9 mouse cellular contexts compared by ENCODE assay signal in the genomic region with DNA sequence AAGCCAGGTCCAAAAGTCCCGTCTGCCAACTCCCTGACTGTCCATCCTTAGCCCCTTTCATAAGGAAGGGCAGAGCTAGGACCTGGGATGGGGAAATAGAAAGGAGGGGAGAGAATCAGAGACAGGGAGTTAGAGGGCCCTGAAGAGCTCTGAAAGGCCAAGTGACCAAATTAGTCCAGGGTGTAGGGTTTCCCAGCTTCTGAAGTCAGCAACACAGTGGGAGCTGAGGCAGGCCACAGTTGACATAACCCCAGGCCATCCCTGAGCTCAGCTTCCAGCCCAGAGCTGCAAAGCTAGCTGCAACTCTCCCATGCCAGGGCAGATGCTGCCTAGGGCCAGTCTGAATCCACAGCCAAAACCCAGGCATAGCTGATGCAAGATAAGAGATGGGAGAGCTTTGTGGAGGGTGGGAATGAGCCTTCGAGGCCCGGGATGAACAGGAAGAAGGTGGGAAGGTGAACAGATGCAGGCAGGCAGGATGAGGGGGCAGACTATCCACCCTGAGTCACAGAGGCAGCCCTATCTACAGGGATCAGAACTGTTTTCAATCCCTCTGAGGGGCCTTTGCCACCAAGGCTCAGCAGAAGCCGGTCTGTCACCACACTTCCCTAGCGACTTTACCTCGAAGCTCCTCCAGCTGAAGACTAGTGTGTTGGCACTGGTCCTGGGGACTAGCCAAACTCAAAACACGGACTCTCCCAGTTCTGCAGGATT. TPM values are rescaled to one million over a fixed set of nuclear protein-coding genes. Genes with fewer than 3 reads are reported as not detected.
DNase-seq lines count a peak whose midpoint lies in the region; ATAC-seq and TF ChIP-seq lines count a peak whose summit lies in the region.
"Had no signal": no experiment of that assay in that cellular context is flagged by ENCODE, and none has a peak within 500 bp of the region (broad histone marks: within the 10 kb centered on the region; RNA-seq: fewer than 3 reads in every experiment).

No protein-coding gene starts in this region.

- H3K9ac ChIP-seq in kidney, embryonic 15.5 days = peak overlapping the region; percentile 95
- peak overlapping the region; percentile 48 for H3K9ac ChIP-seq in intestine, embryonic 14.5 days (ENCODE audit: low read length)

- H3K4me2 ChIP-seq in kidney, embryonic 15.5 days = peak overlapping the region; percentile 87
- H3K4me2 ChIP-seq in intestine, embryonic 14.5 days (ENCODE audit: low read length) = peak overlapping the region; percentile 94
- H3K4me2 ChIP-seq in myocyte (ENCODE audit: low read depth) = peak overlapping the region; percentile 97

- peak overlapping the region; percentile 83 for H3K4me3 ChIP-seq in kidney, embryonic 15.5 days (replicated peaks)
- peak overlapping the region; percentile 60 for H3K4me3 ChIP-seq in embryonic fibroblast, embryonic 13.5 days (ENCODE audit: insufficient read depth, low read length)
- H3K4me3 ChIP-seq in intestine, embryonic 14.5 days (ENCODE audit: low read depth, low read length) = peak overlapping the region; percentile 81
- peak overlapping the region; percentile 75 for H3K4me3 ChIP-seq in myocyte

- H3ac ChIP-seq in myocyte (ENCODE audit: control insufficient read depth, insufficient read length) = peak overlapping the region; percentile 15

- peaks cover 89% of the 10 kb centered on the region for H3K4me1 ChIP-seq in kidney, embryonic 15.5 days
- H3K4me1 ChIP-seq in embryonic fibroblast, embryonic 13.5 days (ENCODE audit: control insufficient read depth, insufficient read depth, low read length) = peaks cover 15% of the 10 kb centered on the region
- peaks cover 74% of the 10 kb centered on the region for H3K4me1 ChIP-seq in intestine, embryonic 14.5 days (replicated peaks; ENCODE audit: control insufficient read depth, insufficient read depth, low read length)

- WGBS in kidney, embryonic 15.5 days = 7% methylated on average over 7 of the region's 7 CpGs
- WGBS in intestine, embryonic 14.5 days = 7% methylated on average over 7 of the region's 7 CpGs

- peaks cover 38% of the 10 kb centered on the region for H3K36me3 ChIP-seq in kidney, embryonic 15.5 days
- peaks cover 38% of the 10 kb centered on the region for H3K36me3 ChIP-seq in intestine, embryonic 14.5 days (ENCODE audit: control insufficient read depth, insufficient read depth, low read length)
- H3K36me3 ChIP-seq in myocyte (ENCODE audit: control insufficient read depth, insufficient read depth) = no peaks in the 10 kb centered on the region

- no peak for DNase-seq in kidney, adult 8-10 months
- DNase-seq in intestine, embryonic 14.5 days (ENCODE audit: low spot score) = no peak
- DNase-seq in natural killer cell, adult 2 months (ENCODE audit: low spot score in 2 of 2) = no peak
- no peak for DNase-seq in spleen, postnatal 14 days (ENCODE audit: low spot score in 2 of 2)
- DNase-seq in left cerebral cortex, adult 11 months (ENCODE audit: low spot score) = no peak

- H3K27me3 ChIP-seq in kidney, embryonic 15.5 days = no peaks in the 10 kb centered on the region
- H3K27me3 ChIP-seq in intestine, embryonic 14.5 days (replicated peaks; ENCODE audit: control insufficient read depth, insufficient read depth, low read length) = no peaks in the 10 kb centered on the region
- H3K27me3 ChIP-seq in myocyte (ENCODE audit: control insufficient read depth, insufficient read depth, insufficient read length) = no peaks in the 10 kb centered on the region
- H3K27me3 ChIP-seq: Patski had no signal

- no peak; the same call in 1 of the 2 replicates for TF ChIP-seq POLR2A in embryonic fibroblast, embryonic 13.5 days (IDR thresholded peaks at IDR 0.05; ENCODE audit: low read depth, low read length)
- TF ChIP-seq POLR2A in myocyte (IDR thresholded peaks at IDR 0.05; ENCODE audit: insufficient read length, low read depth) = peak; percentile 54

- no peaks in the 10 kb centered on the region for H3K9me3 ChIP-seq in kidney, embryonic 15.5 days (replicated peaks)
- no peaks in the 10 kb centered on the region for H3K9me3 ChIP-seq in intestine, embryonic 14.5 days (ENCODE audit: control insufficient read depth, low read length)

- H3K27ac ChIP-seq in kidney, embryonic 15.5 days = peak overlapping the region; percentile 24
- H3K27ac ChIP-seq in embryonic fibroblast, embryonic 13.5 days (ENCODE audit: insufficient read depth, low read length) = peak overlapping the region; percentile 59
- H3K27ac ChIP-seq in intestine, embryonic 14.5 days (ENCODE audit: low read depth) = no peak overlapping the region

- TF ChIP-seq CTCF in embryonic fibroblast, embryonic 13.5 days (IDR thresholded peaks at IDR 0.05; ENCODE audit: borderline replicate concordance, insufficient read depth, low read length) = no peak

- peaks cover 84% of the 10 kb centered on the region for H3K79me2 ChIP-seq in myocyte (ENCODE audit: control insufficient read depth, insufficient read depth)

- ATAC-seq in kidney, embryonic 15.5 days (replicated peaks; ENCODE audit: low FRiP score) = peak; percentile 6; the same call in 1 of the 2 replicates
- no peak for ATAC-seq in intestine, embryonic 14.5 days (replicated peaks; ENCODE audit: low FRiP score, low TSS enrichment, low read depth)
- ATAC-seq: Patski had no signal

TF ChIP-seq in myocyte, 11 proteins besides CTCF, POLR2A, EP300 and RAD21:
- TF ChIP-seq POLR2AphosphoS2 (IDR thresholded peaks at IDR 0.05; ENCODE audit: insufficient read length, low read depth) = peak; percentile 29
- TF ChIP-seq SRF (IDR thresholded peaks at IDR 0.05; ENCODE audit: control insufficient read depth, insufficient read length, low read depth) = no peak

RNA-seq across cellular contexts. Expression of gene Arhgef17, which starts 4.5 kb away (rescaled TPM):
- 9.1 and 12.2 TPM in 2 replicates for polyA plus RNA-seq in kidney, embryonic 15.5 days (2015; fragmentation: Nextera tagmentation; extraction: Ambion mirVana)
- 43.1 and 54.8 TPM in 2 replicates for polyA plus RNA-seq in embryonic fibroblast, embryonic 13.5 days (2011; ENCODE audit: insufficient read length, low read depth, missing spikeins)
- polyA plus RNA-seq in intestine, embryonic 14.5 days (2014; fragmentation: Nextera tagmentation; extraction: Ambion mirVana) = 12.9 and 14.2 TPM in 2 replicates
- polyA plus RNA-seq in myocyte (2012; fragmentation: generic; extraction: Trizol) = 24.7 TPM

RNA-seq across cellular contexts. Expression of gene P2ry6, which starts 47.0 kb away (rescaled TPM):
- polyA plus RNA-seq in kidney, embryonic 15.5 days (2015; fragmentation: Nextera tagmentation; extraction: Ambion mirVana) = 5.2 TPM in 2 replicates
- polyA plus RNA-seq in embryonic fibroblast, embryonic 13.5 days (2011; ENCODE audit: insufficient read length, low read depth, missing spikeins) = 1.4 and 1.6 TPM in 2 replicates
- 11.1 and 11.9 TPM in 2 replicates for polyA plus RNA-seq in intestine, embryonic 14.5 days (2014; fragmentation: Nextera tagmentation; extraction: Ambion mirVana)
- polyA plus RNA-seq in myocyte (2012; fragmentation: generic; extraction: Trizol) = 0.13 TPM
